Comparison of ENCODE assay signal across 23 mouse cellular contexts in genomic region chr17:43106108-43106507, GRCm38 (mm10).
A peak's percentile ranks its signal among the peaks of the same experiment; 100 is the strongest.
DNase-seq lines count a peak whose midpoint lies in the region; ATAC-seq and TF ChIP-seq lines count a peak whose summit lies in the region.
"Had no signal": no experiment of that assay in that cellular context is flagged by ENCODE, and none has a peak within 500 bp of the region (broad histone marks: within the 10 kb centered on the region; RNA-seq: fewer than 3 reads in every experiment).

No protein-coding gene starts in this region.

- no peaks in the 10 kb centered on the region for H3K27me3 ChIP-seq in kidney, adult 2 months (replicated peaks; ENCODE audit: control insufficient read depth, insufficient read depth, low read length)
- H3K27me3 ChIP-seq in liver, postnatal 0 days (ENCODE audit: insufficient read depth, low read length), result no peaks in the 10 kb centered on the region
- no peaks in the 10 kb centered on the region for H3K27me3 ChIP-seq in embryonic facial prominence, embryonic 10.5 days (replicated peaks; ENCODE audit: low read depth, poor library complexity, severe bottlenecking)
- H3K27me3 ChIP-seq: embryonic facial prominence, embryonic 15.5 days; heart, embryonic 15.5 days; limb, embryonic 15.5 days; midbrain, embryonic 13.5 days; neural tube, embryonic 12.5 days had no signal

- 31% methylated on average over 3 of the region's 3 CpGs for WGBS in kidney, adult 2 months
- 66% methylated on average over 3 of the region's 3 CpGs for WGBS in liver, postnatal 0 days (ENCODE audit: insufficient replicate concordance)
- WGBS in embryonic facial prominence, embryonic 10.5 days, result 77% methylated on average over 3 of the region's 3 CpGs

- TF ChIP-seq POLR2A in kidney, adult 2 months (IDR thresholded peaks at IDR 0.05; ENCODE audit: low read depth, low read length), result no peak

- intact Hi-C loops in heart, postnatal 36 days (cut with DNase I), result no loop called here

- TF ChIP-seq CTCF in kidney, adult 2 months (conservative IDR thresholded peaks at IDR 0.05; ENCODE audit: insufficient read depth, insufficient read length, low read depth, low read length), result no peak
- no peak for TF ChIP-seq CTCF in liver, postnatal 0 days (IDR thresholded peaks at IDR 0.05; ENCODE audit: low read depth)

- TF ChIP-seq EP300 in liver, postnatal 0 days (IDR thresholded peaks at IDR 0.05; ENCODE audit: low read depth), result peak; percentile 35; the same call in 1 of the 2 replicates

- DNase-seq in heart, adult 11 months, result peak; percentile 29
- DNase-seq in heart, postnatal 36 days, result no peak
- DNase-seq in kidney, adult 2 months, result peak; percentile 95
- DNase-seq in kidney, postnatal 10 days, result peak; percentile 41
- DNase-seq in liver, postnatal 0 days, result no peak
- no peak for DNase-seq in embryonic facial prominence, embryonic 10.5 days (ENCODE audit: low spot score)
- DNase-seq in gastrocnemius, adult 18-20 months (ENCODE audit: low spot score), result no peak
- no peak for DNase-seq in adrenal gland, adult (ENCODE audit: inconsistent age in 2 of 2, low spot score in 1 of 2)
- DNase-seq: adrenal gland, postnatal 10 days; cerebellum, adult 11 months; cerebellum, postnatal 25 days; embryo, embryonic 11 days; gastrocnemius, postnatal 25 days; layer of hippocampus, postnatal 36 days; lung, postnatal 10 days; right cerebral cortex, adult 18-20 months; thymus, postnatal 14 days had no signal

- H3K4me2 ChIP-seq in liver, postnatal 0 days (ENCODE audit: low read depth, low read length), result no peak overlapping the region
- H3K4me2 ChIP-seq: embryonic facial prominence, embryonic 15.5 days; heart, embryonic 15.5 days; limb, embryonic 15.5 days; midbrain, embryonic 13.5 days; neural tube, embryonic 12.5 days had no signal

- no peaks in the 10 kb centered on the region for H3K36me3 ChIP-seq in kidney, adult 2 months (ENCODE audit: control insufficient read depth, insufficient read depth, low read length)
- no peaks in the 10 kb centered on the region for H3K36me3 ChIP-seq in liver, postnatal 0 days (replicated peaks; ENCODE audit: insufficient read depth, low read length)
- H3K36me3 ChIP-seq in embryonic facial prominence, embryonic 10.5 days (replicated peaks), result no peaks in the 10 kb centered on the region
- H3K36me3 ChIP-seq: embryonic facial prominence, embryonic 15.5 days; heart, embryonic 15.5 days; limb, embryonic 15.5 days; midbrain, embryonic 13.5 days; neural tube, embryonic 12.5 days had no signal

- H3K9ac ChIP-seq in liver, postnatal 0 days (replicated peaks), result no peak overlapping the region
- H3K9ac ChIP-seq: embryonic facial prominence, embryonic 15.5 days; heart, embryonic 15.5 days; limb, embryonic 15.5 days; midbrain, embryonic 13.5 days; neural tube, embryonic 12.5 days had no signal

- no peaks in the 10 kb centered on the region for H3K9me3 ChIP-seq in liver, postnatal 0 days (ENCODE audit: low read length)
- no peaks in the 10 kb centered on the region for H3K9me3 ChIP-seq in embryonic facial prominence, embryonic 10.5 days
- H3K9me3 ChIP-seq: embryonic facial prominence, embryonic 15.5 days; heart, embryonic 15.5 days; limb, embryonic 15.5 days; midbrain, embryonic 13.5 days; neural tube, embryonic 12.5 days had no signal

- peaks cover 36% of the 10 kb centered on the region for H3K4me1 ChIP-seq in kidney, adult 2 months (ENCODE audit: control insufficient read depth, insufficient read depth, low read length)
- peaks cover 9% of the 10 kb centered on the region for H3K4me1 ChIP-seq in liver, postnatal 0 days (ENCODE audit: insufficient read depth)
- no peaks in the 10 kb centered on the region for H3K4me1 ChIP-seq in embryonic facial prominence, embryonic 10.5 days
- H3K4me1 ChIP-seq: embryonic facial prominence, embryonic 15.5 days; heart, embryonic 15.5 days; limb, embryonic 15.5 days; midbrain, embryonic 13.5 days; neural tube, embryonic 12.5 days had no signal

- peak overlapping the region; percentile 96 for H3K27ac ChIP-seq in kidney, adult 2 months (ENCODE audit: insufficient read depth, low read depth, low read length)
- 0 out of 2 replicates have a peak overlapping the region, but pooled peaks have one; percentile 1 for H3K27ac ChIP-seq in liver, postnatal 0 days (ENCODE audit: low read depth)
- no peak overlapping the region for H3K27ac ChIP-seq in embryonic facial prominence, embryonic 10.5 days (replicated peaks)
- H3K27ac ChIP-seq: embryonic facial prominence, embryonic 15.5 days; heart, embryonic 15.5 days; limb, embryonic 15.5 days; midbrain, embryonic 13.5 days; neural tube, embryonic 12.5 days had no signal

- ATAC-seq in liver, postnatal 0 days, result peak; percentile 94
- ATAC-seq: hindbrain, embryonic 16.5 days; midbrain, embryonic 13.5 days had no signal

- H3K4me3 ChIP-seq in kidney, adult 2 months (ENCODE audit: insufficient read depth, low read depth, low read length), result no peak overlapping the region
- H3K4me3 ChIP-seq in liver, postnatal 0 days (ENCODE audit: low read depth, low read length), result no peak overlapping the region
- H3K4me3 ChIP-seq in embryonic facial prominence, embryonic 10.5 days, result no peak overlapping the region
- H3K4me3 ChIP-seq: embryonic facial prominence, embryonic 15.5 days; heart, embryonic 15.5 days; limb, embryonic 15.5 days; midbrain, embryonic 13.5 days; neural tube, embryonic 12.5 days had no signal

Comparison
In these comparisons a context has a peak if more than half of its experiments do, and no peak if none do; other contexts are left out.
1. DNase-seq: peak in heart, adult 11 months (single experiment), kidney, adult 2 months (single experiment) and kidney, postnatal 10 days (single experiment); none in heart, postnatal 36 days (0 of 2), liver, postnatal 0 days (single experiment), embryonic facial prominence, embryonic 10.5 days (single experiment), gastrocnemius, adult 18-20 months (single experiment) and adrenal gland, adult (0 of 2).